Mouse (Mus musculus) hindbrain, postnatal 0 days (tissue): Measurements from ENCODE around the gene Dpp6. TPM values are rescaled to one million over a fixed set of nuclear protein-coding genes. Genes with fewer than 3 reads are reported as not detected.
A peak's percentile ranks its signal among the peaks of the same experiment; 100 is the strongest.

Experiments
- ATAC-seq: fragments of 200-750 bp; cut with Nextera tagmentation; 2 replicates; pipeline ENCODE4 v1.8.0; 2017; ENCODE audit warnings: mild to moderate bottlenecking, moderate TSS enrichment, moderate library complexity
- DNase-seq: peaks from one replicate; pipeline ENCODE4 v3.0.0-alpha.2; 2015; ENCODE audit warnings: low spot score
- H3K27ac ChIP-seq: fragments of 300-500 bp; sonication (generic); 2 replicates; pipeline ENCODE4 v1.5.1; 2014; ENCODE audit warnings: mild to moderate bottlenecking
- H3K27me3 ChIP-seq: fragments of 300-500 bp; sonication (generic); 2 replicates; pipeline ENCODE4 v1.6.1; 2014; ENCODE audit warnings: low read length, mixed read lengths; ENCODE audit not compliant: insufficient read depth
- H3K36me3 ChIP-seq: fragments of 300-500 bp; sonication (generic); 2 replicates; pipeline ENCODE4 v1.6.1; 2014; ENCODE audit warnings: low read length, mixed read lengths; ENCODE audit not compliant: insufficient read depth
- H3K4me1 ChIP-seq: fragments of 300-500 bp; sonication (generic); 2 replicates; pipeline ENCODE4 v1.6.1; 2014; ENCODE audit warnings: antibody characterized with exemption, low read length, mixed read lengths; ENCODE audit not compliant: insufficient read depth
- H3K4me2 ChIP-seq: fragments of 300-500 bp; sonication (generic); 2 replicates; pipeline ENCODE4 v1.6.1; 2014; ENCODE audit warnings: low read depth, mild to moderate bottlenecking, low read length, moderate library complexity, mixed read lengths
- H3K4me3 ChIP-seq: fragments of 300-500 bp; sonication (generic); 2 replicates; pipeline ENCODE4 v1.5.1; 2014; ENCODE audit warnings: low read length
- H3K9ac ChIP-seq: fragments of 300-500 bp; sonication (generic); replicated peaks from 2 replicates; pipeline ENCODE4 v1.6.1; 2014; ENCODE audit warnings: mild to moderate bottlenecking, low read length, moderate library complexity, mixed read lengths
- H3K9me3 ChIP-seq: fragments of 300-500 bp; sonication (generic); 2 replicates; pipeline ENCODE4 v1.6.1; 2016; ENCODE audit warnings: low read length, mixed read lengths
- CTCF ChIP-seq: IDR thresholded peaks from 2 replicates; pipeline ENCODE4 v1.5.1; 2016; ENCODE audit warnings: antibody characterized with exemption, control low read depth, low read depth
- WGBS: fragments of 180-500 bp; shearing (Covaris S2); extraction: QIAGEN DNeasy Blood & Tissue Kit; methylation state at CpG from one replicate; pipeline ENCODE4 v1.1.7; 2014; 5-methylcytosine and 5-hydroxymethylcytosine counted together
- polyA plus RNA-seq: library from polyadenylated mRNA; unstranded; fragments of >200 nt; fragmentation: Nextera tagmentation; extraction: Ambion mirVana; gene quantifications from 2 replicates; pipeline ENCODE4 v1.2.1, GENCODE M21; 2015
- total RNA-seq: library from RNA; depleted of rRNA; stranded (reverse); fragments of >200 nt; gene quantifications from 2 replicates; pipeline ENCODE4 v1.2.3, GENCODE M21; 2014

Gene Dpp6
- total and polyA plus RNA-seq, 2 experiments from 2014 or later, result 81.1 to 154 TPM

DNA sequence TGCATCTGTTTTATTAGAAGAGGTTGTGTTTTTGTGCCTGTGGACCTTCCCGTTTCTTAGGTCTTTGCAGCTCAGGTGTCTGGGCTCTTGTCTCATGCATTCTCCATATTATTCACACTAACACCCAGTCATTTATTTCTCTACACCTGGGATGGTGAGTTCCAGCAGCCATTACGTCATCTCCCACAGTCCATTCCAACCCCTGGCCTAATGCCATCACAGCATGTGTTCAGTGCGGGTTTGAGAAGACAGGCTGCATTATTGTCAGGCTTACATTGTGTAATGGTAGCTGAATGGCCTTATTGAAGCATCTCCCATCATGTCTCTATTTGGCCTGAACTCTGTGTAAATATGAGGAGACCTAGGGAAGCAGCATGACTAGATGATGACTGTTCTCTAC, 316.2 kb downstream of the Dpp6 start:
- Histone ChIP-seq H3K9me3 (no peaks in the 10 kb centered on the region), H3K27me3 (no peaks in the 10 kb centered on the region), H3K4me1 (0 out of 2 replicates have a peak, but pooled peaks cover 6% of the 10 kb centered on the region), H3K36me3 (no peaks in the 10 kb centered on the region), H3K27ac (no peak overlapping the region), H3K4me2 (no peak overlapping the region), H3K4me3 (no peak overlapping the region), H3K9ac (no peak overlapping the region)
- peak; percentile 51 for DNase-seq
- 50% methylated on average over 3 of the region's 3 CpGs for WGBS
- ATAC-seq, result peak; percentile 61
- TF ChIP-seq CTCF, result no peak

DNA sequence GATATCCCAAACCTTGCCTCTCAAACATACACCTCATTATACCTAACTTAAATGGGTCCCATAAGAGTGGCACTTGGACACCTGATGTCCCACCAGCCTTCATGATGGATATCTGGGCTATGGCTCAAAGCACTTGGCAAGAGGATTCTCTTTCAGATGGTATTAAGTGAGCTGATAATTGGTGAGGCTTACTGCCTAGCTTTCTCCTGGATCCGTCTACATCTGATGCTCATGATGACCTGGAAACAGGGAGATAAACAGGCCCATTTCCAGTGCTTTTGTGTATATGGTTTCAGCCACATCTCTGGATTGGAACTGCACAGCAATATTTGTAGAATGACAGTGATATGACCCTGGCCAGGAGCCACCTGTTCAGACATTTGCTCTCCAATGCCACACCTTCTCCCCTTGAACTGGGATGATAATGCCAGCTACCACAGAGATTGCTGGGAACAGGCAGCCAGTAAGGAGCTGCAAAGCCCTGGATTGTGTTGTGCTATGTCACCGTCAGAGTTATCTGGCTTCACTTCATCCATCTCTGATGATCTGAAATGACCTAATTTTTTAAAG, 317.5 kb downstream of the Dpp6 start:
- ATAC-seq, result no peak
- Histone ChIP-seq H3K27me3 (no peaks in the 10 kb centered on the region), H3K4me3 (no peak overlapping the region), H3K4me1 (0 out of 2 replicates have a peak, but pooled peaks cover 6% of the 10 kb centered on the region), H3K27ac (no peak overlapping the region), H3K4me2 (no peak overlapping the region), H3K9me3 (no peaks in the 10 kb centered on the region), H3K9ac (no peak overlapping the region), H3K36me3 (no peaks in the 10 kb centered on the region)
- TF ChIP-seq CTCF, result no peak
- no peak for DNase-seq
- WGBS, result 70% methylated on average over 2 of the region's 2 CpGs

DNA sequence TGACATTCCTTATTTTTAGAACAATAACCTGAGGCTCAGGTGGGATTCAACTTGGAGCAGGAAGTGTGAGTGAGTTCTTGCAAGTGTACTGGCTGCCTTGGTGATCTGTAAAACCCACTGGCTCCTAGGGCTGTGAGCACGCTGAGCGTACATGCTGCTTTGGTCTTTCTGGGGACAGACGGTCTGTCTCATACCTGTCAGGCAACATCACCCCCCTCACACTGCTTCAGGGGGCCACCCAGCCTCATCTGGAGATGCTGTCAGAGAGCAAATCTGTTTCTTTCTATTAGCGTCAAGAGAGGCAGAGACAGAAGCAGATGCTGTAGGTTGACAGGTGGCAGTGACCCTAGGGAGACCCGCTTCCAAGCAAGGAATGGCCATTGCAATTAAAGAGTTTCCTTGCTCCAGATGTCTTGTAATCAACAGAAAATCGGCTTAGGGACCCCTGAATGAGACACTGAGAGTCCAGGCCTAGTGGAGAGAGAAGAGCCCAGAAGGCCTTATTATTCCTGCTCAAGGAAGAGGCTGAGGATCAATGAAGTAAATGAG, 330.5 kb downstream of the Dpp6 start:
- H3K4me3 ChIP-seq, result no peak overlapping the region
- peak; percentile 65 for DNase-seq
- H3K9ac ChIP-seq, result no peak overlapping the region
- H3K27me3 ChIP-seq, result no peaks in the 10 kb centered on the region
- no peak overlapping the region for H3K4me2 ChIP-seq
- H3K4me1 ChIP-seq, result peaks cover 5% of the 10 kb centered on the region; the same call in 1 of the 2 replicates
- no peak for TF ChIP-seq CTCF
- ATAC-seq, result peak; percentile 78
- no peaks in the 10 kb centered on the region for H3K9me3 ChIP-seq
- WGBS, result 61% methylated on average over 6 of the region's 6 CpGs
- H3K36me3 ChIP-seq, result no peaks in the 10 kb centered on the region
- peak overlapping the region; percentile 20; the same call in 1 of the 2 replicates for H3K27ac ChIP-seq

GRCm38 (mm10) chr5:27151017-27151416, 334.0 kb downstream of the Dpp6 start:
- H3K36me3 ChIP-seq, result no peaks in the 10 kb centered on the region
- H3K4me1 ChIP-seq, result peaks cover 5% of the 10 kb centered on the region; the same call in 1 of the 2 replicates
- no peaks in the 10 kb centered on the region for H3K27me3 ChIP-seq
- no peak for ATAC-seq
- H3K27ac ChIP-seq, result no peak overlapping the region
- H3K9ac ChIP-seq, result no peak overlapping the region
- no peak overlapping the region for H3K4me2 ChIP-seq
- TF ChIP-seq CTCF, result no peak
- no peak for DNase-seq
- no peaks in the 10 kb centered on the region for H3K9me3 ChIP-seq
- 72% methylated on average over 1 of the region's 1 CpGs for WGBS
- no peak overlapping the region for H3K4me3 ChIP-seq

GRCm38 (mm10) chr5:27155671-27156070, 338.7 kb downstream of the Dpp6 start:
- Histone ChIP-seq H3K27ac (no peak overlapping the region), H3K4me2 (no peak overlapping the region), H3K9ac (no peak overlapping the region), H3K27me3 (no peaks in the 10 kb centered on the region), H3K4me3 (no peak overlapping the region), H3K36me3 (no peaks in the 10 kb centered on the region), H3K4me1 (peaks cover 3% of the 10 kb centered on the region; the same call in 1 of the 2 replicates), H3K9me3 (no peaks in the 10 kb centered on the region)
- ATAC-seq (no peak), DNase-seq (no peak)
- WGBS, result 65% methylated on average over 3 of the region's 3 CpGs
- TF ChIP-seq CTCF, result no peak

DNA sequence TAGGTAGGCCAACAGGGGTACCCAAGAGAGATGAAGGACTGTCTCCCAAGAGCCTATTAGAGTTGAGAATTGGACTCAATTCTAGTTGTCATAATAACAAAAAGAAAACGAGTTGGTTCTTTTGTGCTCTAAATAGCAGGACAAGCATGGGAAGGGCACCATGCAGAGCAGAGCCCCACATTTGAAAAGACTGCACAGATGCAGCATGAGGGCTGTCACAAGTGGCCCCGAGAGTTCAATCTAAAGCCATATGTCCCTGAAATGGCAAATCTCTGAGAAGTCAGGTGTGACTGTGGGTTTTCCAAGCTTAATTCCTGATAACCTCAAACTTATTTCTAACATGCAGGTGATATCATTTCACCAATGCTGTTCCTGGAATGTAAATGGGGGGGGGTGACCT, 339.4 kb downstream of the Dpp6 start:
- 33% methylated on average over 2 of the region's 2 CpGs for WGBS
- no peak for DNase-seq
- no peak for ATAC-seq

GRCm38 (mm10) chr5:27161122-27161645, 344.2 kb downstream of the Dpp6 start:
- Histone ChIP-seq H3K4me2 (no peak overlapping the region), H3K9me3 (no peaks in the 10 kb centered on the region), H3K27ac (no peak overlapping the region), H3K4me1 (peaks cover 3% of the 10 kb centered on the region; the same call in 1 of the 2 replicates), H3K36me3 (no peaks in the 10 kb centered on the region), H3K4me3 (no peak overlapping the region), H3K27me3 (no peaks in the 10 kb centered on the region), H3K9ac (no peak overlapping the region)
- peak; percentile 28 for DNase-seq
- ATAC-seq, result peak; percentile 53; the same call in 1 of the 2 replicates
- 40% methylated on average over 11 of the region's 11 CpGs for WGBS
- TF ChIP-seq CTCF, result no peak

More for the DNA sequence above, 339.4 kb downstream of the Dpp6 start:
- no peak for TF ChIP-seq CTCF
- Histone ChIP-seq H3K36me3 (no peaks in the 10 kb centered on the region), H3K9me3 (no peaks in the 10 kb centered on the region), H3K27me3 (no peaks in the 10 kb centered on the region), H3K27ac (no peak overlapping the region), H3K4me1 (peaks cover 3% of the 10 kb centered on the region; the same call in 1 of the 2 replicates), H3K4me2 (no peak overlapping the region), H3K4me3 (no peak overlapping the region), H3K9ac (no peak overlapping the region)
